Mouse (Mus musculus): ENCODE data around the gene Tspoap1.
A peak's percentile ranks its signal among the peaks of the same experiment; 100 is the strongest.

Tspoap1 gene

GRCm38 (mm10) chr11:87814831-87815230 is 54.5 kb downstream of the Tspoap1 start:
- no peak for DNase-seq (ENCODE audit: low spot score)

- DNase-seq (ENCODE audit: low spot score) = peak; percentile 44
Observed at GRCm38 (mm10) chr11:87816707-87817442, 56.5 kb downstream of the Tspoap1 start.

- no peak for DNase-seq (ENCODE audit: low spot score)
Observed at GRCm38 (mm10) chr11:87817443-87817773, 57.1 kb downstream of the Tspoap1 start.

GRCm38 (mm10) chr11:87821502-87821901 is 61.2 kb downstream of the Tspoap1 start:
- DNase-seq (ENCODE audit: low spot score) = no peak

- no peak for DNase-seq (ENCODE audit: low spot score)
Observed at GRCm38 (mm10) chr11:87828239-87828900, 68.0 kb downstream of the Tspoap1 start, which contains the start of gene Lpo. Gene Lpo (minus strand): TSS chr11:87828289.

All from urinary bladder, postnatal 25 days (tissue).